Mouse (Mus musculus): ENCODE measurements around the gene Slc25a13. TPM values are rescaled to one million over a fixed set of nuclear protein-coding genes. Genes with fewer than 3 reads are reported as not detected.

Gene Slc25a13
- polyA plus RNA-seq, 1 experiment from 2014 or later: 48.2 TPM

DNA sequence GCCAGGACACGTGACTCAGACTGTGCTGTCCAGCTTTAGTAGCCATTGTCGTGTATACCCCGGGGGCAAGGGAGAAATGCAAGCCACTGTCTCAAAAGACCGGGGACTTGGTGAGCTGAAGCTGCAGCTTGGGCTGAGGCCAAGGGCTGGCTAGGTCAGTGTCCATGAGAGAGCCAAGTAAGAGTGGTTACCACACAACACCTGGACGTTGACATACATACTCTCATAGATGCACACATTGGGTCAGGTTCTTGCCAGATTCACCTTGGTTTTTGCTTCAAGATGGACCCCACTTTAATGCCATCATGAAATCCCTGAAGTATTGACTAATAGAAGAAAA lies 283 bp upstream of the Slc25a13 start:
- Histone ChIP-seq H3K27me3 (replicated peaks) (no peaks in the 10 kb centered on the region), H3K4me1 (replicated peaks) (no peaks in the 10 kb centered on the region), H3K9me3 (no peaks in the 10 kb centered on the region), H3K27ac (0 out of 2 replicates have a peak overlapping the region, but pooled peaks have one; percentile 28), H3K4me2 (replicated peaks) (peak overlapping the region; percentile 84), H3K36me3 (no peaks in the 10 kb centered on the region), H3K4me3 (replicated peaks) (peak overlapping the region; percentile 71), H3K9ac (peak overlapping the region; percentile 77)
- WGBS: 19% methylated on average over 5 of the region's 5 CpGs
- no peak for ATAC-seq

DNA sequence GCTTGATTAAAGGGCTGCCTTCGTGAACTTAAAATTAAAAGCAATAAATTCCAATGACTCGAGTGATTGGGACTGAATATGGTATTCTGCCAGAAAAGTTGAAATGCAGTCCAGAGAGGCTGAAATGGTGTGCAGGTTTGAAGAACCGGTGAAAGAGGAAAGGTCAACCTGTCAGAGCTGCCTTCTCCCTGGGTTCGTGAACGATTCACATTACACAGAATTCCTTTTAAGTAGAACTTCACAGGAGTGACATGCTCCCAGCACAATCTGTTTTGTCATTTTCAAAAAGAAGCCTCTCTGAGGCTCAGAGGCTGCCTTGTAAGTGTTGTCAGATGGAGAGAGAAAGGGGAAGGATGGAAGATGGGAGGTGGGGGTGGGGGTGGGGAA lies 860 bp downstream of the Slc25a13 start:
- no peaks in the 10 kb centered on the region for H3K4me1 ChIP-seq (replicated peaks)
- H3K27ac ChIP-seq: 0 out of 2 replicates have a peak overlapping the region, but pooled peaks have one; percentile 28
- no peaks in the 10 kb centered on the region for H3K27me3 ChIP-seq (replicated peaks)
- ATAC-seq: no peak
- H3K36me3 ChIP-seq: no peaks in the 10 kb centered on the region
- H3K9me3 ChIP-seq: no peaks in the 10 kb centered on the region
- H3K4me3 ChIP-seq (replicated peaks): peak overlapping the region; percentile 71
- WGBS: 19% methylated on average over 5 of the region's 5 CpGs
- peak overlapping the region; percentile 84 for H3K4me2 ChIP-seq (replicated peaks)
- H3K9ac ChIP-seq: peak overlapping the region; percentile 77; the same call in 1 of the 2 replicates

DNA sequence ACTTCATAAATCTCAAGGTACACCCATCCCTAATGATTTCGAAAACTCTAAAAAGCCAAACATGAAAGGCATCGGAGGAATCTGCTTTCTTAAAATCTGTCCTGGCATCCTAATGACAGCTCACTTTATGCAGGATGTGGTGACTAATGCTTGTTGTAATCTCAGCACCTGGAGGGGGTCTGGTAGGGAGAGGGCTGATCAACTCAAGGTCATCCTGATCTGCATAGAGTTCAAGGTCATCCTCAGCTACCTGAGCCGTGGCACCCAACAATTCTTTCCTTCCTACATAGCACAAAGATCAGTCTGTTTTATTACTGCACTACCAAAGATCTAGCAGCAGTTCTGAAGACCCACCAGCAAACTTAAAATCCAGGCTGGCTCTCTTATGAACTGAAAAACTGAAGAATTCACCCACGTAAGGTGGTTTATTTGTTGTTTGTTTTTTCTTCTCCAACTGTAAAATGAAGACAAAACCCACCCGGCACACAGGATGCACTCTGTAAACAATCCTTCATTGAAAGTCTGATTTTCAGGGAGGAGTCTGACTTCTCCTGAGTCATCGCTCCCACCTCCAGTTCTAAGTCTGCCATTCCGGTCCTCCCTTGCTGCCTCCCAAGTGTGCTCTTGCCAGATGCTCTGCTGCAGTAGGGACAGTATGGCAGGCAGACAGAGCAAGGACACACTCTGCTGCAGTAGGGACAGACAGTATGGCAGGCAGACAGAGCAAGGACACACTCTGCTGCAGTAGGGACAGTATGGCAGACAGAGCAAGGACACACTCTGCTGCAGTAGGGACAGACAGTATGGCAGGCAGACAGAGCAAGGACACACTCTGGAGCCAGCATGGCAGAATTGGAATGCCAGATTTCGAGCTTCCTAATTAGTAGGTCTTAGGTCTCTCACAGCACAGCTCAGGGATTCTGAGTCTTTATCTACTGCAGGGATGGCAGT lies 4.3 kb downstream of the Slc25a13 start:
- no peak for ATAC-seq
- WGBS: 63% methylated on average over 8 of the region's 8 CpGs
- Histone ChIP-seq H3K4me1 (replicated peaks) (no peaks in the 10 kb centered on the region), H3K9ac (no peak overlapping the region), H3K4me2 (replicated peaks) (no peak overlapping the region), H3K9me3 (no peaks in the 10 kb centered on the region), H3K27ac (no peak overlapping the region), H3K36me3 (no peaks in the 10 kb centered on the region), H3K4me3 (replicated peaks) (no peak overlapping the region), H3K27me3 (replicated peaks) (no peaks in the 10 kb centered on the region)

DNA sequence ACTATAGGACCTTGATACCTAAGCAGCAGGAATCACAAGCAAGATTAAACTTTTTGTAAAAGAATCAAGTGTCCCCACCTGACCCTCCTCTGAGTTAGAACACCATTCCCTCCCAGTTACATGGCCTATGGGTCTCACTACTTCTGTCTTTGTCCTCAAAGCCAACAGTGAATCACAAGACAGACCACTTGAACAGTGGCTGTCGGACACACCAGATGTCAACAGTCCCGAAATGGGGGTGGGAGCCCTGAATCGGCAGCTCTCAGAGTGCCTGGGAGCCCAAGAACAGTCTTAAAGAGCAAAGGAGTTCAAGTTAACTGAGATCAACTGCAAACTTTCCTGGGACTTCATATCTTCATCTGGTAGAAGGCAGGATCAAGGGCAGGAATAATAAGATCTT lies 5.0 kb downstream of the Slc25a13 start:
- Histone ChIP-seq H3K36me3 (no peaks in the 10 kb centered on the region), H3K9me3 (no peaks in the 10 kb centered on the region), H3K27me3 (replicated peaks) (no peaks in the 10 kb centered on the region), H3K4me3 (replicated peaks) (no peak overlapping the region), H3K4me1 (replicated peaks) (no peaks in the 10 kb centered on the region), H3K27ac (no peak overlapping the region), H3K4me2 (replicated peaks) (no peak overlapping the region), H3K9ac (no peak overlapping the region)
- ATAC-seq: no peak
- WGBS: 69% methylated on average over 3 of the region's 3 CpGs

DNA sequence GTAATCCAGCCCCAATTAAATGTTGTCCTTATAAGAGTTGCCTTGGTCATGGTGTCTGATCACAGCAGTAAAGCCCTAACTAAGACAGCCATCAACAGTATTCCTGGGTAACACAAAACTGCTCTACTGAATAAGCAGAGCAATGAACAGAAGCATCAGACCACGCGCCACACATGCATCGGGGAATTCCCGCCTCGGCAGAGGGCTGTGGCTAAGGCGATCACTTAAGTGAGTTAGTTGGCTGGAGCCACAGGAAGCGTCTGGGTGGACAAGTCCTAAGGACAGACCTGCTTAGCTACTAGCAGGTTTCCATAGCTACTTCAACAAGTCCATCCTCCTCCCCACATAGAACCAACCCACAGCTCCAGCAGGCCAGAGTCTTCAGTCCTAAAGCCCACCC lies 6.3 kb downstream of the Slc25a13 start:
- 98% methylated on average over 7 of the region's 7 CpGs for WGBS
- Histone ChIP-seq H3K9ac (no peak overlapping the region), H3K9me3 (no peaks in the 10 kb centered on the region), H3K27me3 (replicated peaks) (no peaks in the 10 kb centered on the region), H3K4me1 (replicated peaks) (no peaks in the 10 kb centered on the region; the same call in 1 of the 2 replicates), H3K27ac (no peak overlapping the region), H3K4me3 (replicated peaks) (no peak overlapping the region), H3K4me2 (replicated peaks) (no peak overlapping the region), H3K36me3 (no peaks in the 10 kb centered on the region)
- ATAC-seq: no peak

DNA sequence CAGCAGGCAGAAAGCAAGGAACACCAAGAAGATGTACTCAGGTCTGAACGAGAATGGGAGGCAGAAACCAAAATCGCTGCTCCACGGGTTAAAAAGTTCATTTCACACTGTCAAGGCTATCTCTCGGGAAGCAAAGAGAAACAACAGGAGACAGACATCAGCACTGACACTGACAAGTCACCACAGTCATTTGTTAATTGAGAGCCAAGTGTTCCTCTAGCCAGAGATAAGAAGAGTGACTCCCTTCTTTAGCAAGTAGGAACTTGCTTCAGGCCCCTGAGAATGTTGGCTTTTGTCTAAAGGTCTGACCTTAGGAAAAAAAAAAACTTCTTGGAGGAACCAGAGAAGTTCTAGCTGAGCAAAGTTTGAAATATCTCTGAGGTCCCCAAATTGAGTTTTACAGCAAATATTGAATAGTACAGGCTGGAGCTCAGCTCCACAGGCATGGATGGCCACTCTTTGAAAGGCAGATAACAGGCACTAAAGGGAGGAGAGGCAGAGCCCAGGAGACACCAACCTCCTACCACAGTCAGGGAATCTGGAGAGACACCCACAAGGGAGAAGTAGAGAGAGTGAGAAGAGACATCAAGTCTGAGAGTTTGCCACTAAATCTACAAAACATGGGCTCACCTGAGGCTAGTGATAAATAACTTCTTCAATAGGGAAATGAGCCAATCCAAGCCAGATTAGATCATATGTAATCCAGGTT lies 8.5 kb downstream of the Slc25a13 start:
- Histone ChIP-seq H3K36me3 (no peaks in the 10 kb centered on the region), H3K4me2 (replicated peaks) (no peak overlapping the region), H3K27ac (no peak overlapping the region), H3K4me1 (replicated peaks) (no peaks in the 10 kb centered on the region; the same call in 1 of the 2 replicates), H3K9ac (no peak overlapping the region), H3K27me3 (replicated peaks) (no peaks in the 10 kb centered on the region), H3K4me3 (replicated peaks) (no peak overlapping the region), H3K9me3 (no peaks in the 10 kb centered on the region)
- ATAC-seq: no peak
- 39% methylated on average over 4 of the region's 4 CpGs for WGBS

DNA sequence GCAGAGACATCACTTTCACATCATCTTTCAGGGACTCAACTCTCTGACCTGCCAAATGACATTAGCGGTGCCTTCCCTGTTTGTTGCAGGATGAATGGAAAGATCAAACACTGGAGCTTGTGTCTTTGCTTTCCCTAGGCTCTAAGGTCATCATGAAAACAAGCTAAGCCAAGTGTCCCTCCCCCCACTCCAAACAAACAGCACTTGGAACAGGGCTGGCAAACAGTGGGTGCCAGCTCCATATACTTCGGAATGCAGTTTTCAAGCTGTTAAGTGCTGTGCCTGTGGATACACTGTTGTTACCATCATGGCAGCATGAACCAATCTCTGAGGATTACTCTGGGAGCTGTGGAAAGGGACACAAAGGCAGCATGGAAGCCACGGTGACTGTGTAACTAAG lies 9.1 kb downstream of the Slc25a13 start:
- no peak overlapping the region for H3K9ac ChIP-seq
- H3K27ac ChIP-seq: no peak overlapping the region
- H3K4me3 ChIP-seq (replicated peaks): no peak overlapping the region
- no peaks in the 10 kb centered on the region for H3K27me3 ChIP-seq (replicated peaks)
- no peaks in the 10 kb centered on the region for H3K9me3 ChIP-seq
- no peaks in the 10 kb centered on the region for H3K36me3 ChIP-seq
- WGBS: 62% methylated on average over 3 of the region's 3 CpGs
- H3K4me2 ChIP-seq (replicated peaks): no peak overlapping the region
- H3K4me1 ChIP-seq (replicated peaks): no peaks in the 10 kb centered on the region; the same call in 1 of the 2 replicates
- no peak for ATAC-seq

DNA sequence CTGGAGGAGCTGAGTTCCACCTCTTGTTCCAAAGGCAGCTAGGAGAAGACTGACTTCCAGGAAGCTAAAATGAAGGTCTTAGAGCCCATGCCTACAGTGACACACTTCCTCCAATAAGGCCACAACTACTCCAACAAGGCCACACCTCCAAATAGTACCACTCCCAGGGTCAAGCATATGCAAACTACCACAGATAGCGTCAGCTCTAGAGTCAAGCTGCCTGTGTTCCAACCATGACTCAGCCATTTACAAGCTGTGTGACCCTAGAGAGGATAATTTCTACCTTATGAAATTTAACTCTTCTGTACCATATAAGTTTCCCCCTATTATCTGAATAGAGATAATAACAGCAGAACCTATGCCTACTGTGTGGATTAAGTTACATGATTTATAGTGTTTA lies 9.6 kb downstream of the Slc25a13 start:
- Histone ChIP-seq H3K4me1 (replicated peaks) (no peaks in the 10 kb centered on the region; the same call in 1 of the 2 replicates), H3K27ac (no peak overlapping the region), H3K4me2 (replicated peaks) (no peak overlapping the region), H3K36me3 (no peaks in the 10 kb centered on the region), H3K9ac (no peak overlapping the region), H3K4me3 (replicated peaks) (no peak overlapping the region), H3K9me3 (no peaks in the 10 kb centered on the region), H3K27me3 (replicated peaks) (no peaks in the 10 kb centered on the region)
- 0 out of 2 replicates have a peak, but pooled peaks have one; percentile 48 for ATAC-seq
- 72% methylated on average over 1 of the region's 1 CpGs for WGBS

DNA sequence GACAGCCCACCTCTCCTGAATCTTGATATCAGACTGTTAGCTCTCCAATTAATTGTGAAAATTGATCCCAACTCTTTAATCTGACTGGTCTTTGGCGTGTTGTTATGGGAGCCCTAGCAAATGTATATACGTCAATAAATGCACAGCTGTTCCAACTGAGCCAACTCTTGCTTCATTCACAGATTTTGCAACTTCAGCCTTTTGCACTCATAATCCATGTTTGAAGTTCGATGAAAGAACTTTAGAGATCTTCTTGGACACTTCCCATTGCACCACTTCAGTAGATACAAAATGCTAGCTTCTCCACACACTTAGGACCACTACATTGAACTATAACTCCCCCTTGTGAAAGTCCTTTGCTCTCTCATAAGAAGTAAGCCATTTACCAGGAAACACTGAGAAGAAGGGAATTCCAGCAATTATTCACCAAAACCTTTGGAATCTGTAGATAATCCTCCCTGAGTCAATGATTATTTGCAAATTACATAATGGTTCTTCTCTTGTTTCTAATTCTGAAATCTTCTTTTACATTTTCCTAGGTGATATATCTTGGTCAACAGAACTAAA lies 11.3 kb downstream of the Slc25a13 start:
- H3K4me2 ChIP-seq (replicated peaks): no peak overlapping the region
- WGBS: 83% methylated on average over 3 of the region's 3 CpGs
- H3K9me3 ChIP-seq: no peaks in the 10 kb centered on the region
- no peaks in the 10 kb centered on the region for H3K36me3 ChIP-seq
- H3K4me1 ChIP-seq (replicated peaks): no peaks in the 10 kb centered on the region; the same call in 1 of the 2 replicates
- no peak overlapping the region for H3K9ac ChIP-seq
- peak; percentile 33; the same call in 1 of the 2 replicates for ATAC-seq
- no peak overlapping the region for H3K4me3 ChIP-seq (replicated peaks)
- H3K27me3 ChIP-seq (replicated peaks): no peaks in the 10 kb centered on the region
- H3K27ac ChIP-seq: no peak overlapping the region

DNA sequence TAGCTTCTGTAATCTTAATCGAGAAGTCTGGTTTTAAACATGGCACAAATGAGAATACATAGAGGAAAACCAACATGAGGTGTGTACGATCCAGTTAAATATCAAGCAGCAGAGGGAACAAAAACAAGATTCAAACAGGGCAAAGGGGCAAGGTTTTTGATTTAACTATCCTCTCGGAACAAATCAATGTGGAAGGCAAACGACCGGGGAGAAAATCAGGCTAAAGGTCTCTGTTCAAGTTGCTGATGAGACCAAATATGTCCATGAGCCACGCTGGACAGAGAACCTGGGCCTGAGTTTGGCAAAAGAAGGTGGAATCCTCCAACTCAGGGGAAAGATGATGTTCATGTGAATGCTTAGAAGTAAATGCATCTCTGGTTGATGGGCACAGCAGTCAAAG lies 14.5 kb downstream of the Slc25a13 start:
- H3K4me2 ChIP-seq (replicated peaks): no peak overlapping the region
- H3K9ac ChIP-seq: no peak overlapping the region
- H3K4me3 ChIP-seq (replicated peaks): no peak overlapping the region
- H3K4me1 ChIP-seq (replicated peaks): no peaks in the 10 kb centered on the region; the same call in 1 of the 2 replicates
- H3K27me3 ChIP-seq (replicated peaks): no peaks in the 10 kb centered on the region
- no peak overlapping the region for H3K27ac ChIP-seq
- no peak for ATAC-seq
- no peaks in the 10 kb centered on the region for H3K36me3 ChIP-seq
- H3K9me3 ChIP-seq: no peaks in the 10 kb centered on the region
- 84% methylated on average over 6 of the region's 6 CpGs for WGBS

DNA sequence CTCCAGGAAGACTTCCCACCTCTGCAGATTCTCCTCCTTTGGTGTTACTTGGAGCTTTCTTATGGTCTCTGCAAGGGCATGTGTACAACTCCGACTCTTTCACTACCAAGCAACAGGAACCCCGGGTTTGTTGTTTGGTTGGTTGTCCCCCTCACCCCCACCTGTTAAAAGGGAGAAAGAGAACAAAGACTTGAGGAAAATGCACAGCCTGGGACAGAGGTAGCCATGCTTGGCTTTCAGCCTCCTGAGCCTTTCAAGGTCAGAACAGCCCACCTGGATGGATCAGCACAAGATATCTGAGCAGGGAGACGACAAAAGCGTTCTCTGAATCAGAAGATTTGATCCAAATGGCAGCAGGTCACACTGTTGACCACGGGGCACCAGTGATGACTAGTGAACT lies 15.0 kb downstream of the Slc25a13 start:
- Histone ChIP-seq H3K9me3 (no peaks in the 10 kb centered on the region), H3K27ac (no peak overlapping the region), H3K4me2 (replicated peaks) (no peak overlapping the region), H3K9ac (no peak overlapping the region), H3K4me1 (replicated peaks) (no peaks in the 10 kb centered on the region; the same call in 1 of the 2 replicates), H3K27me3 (replicated peaks) (no peaks in the 10 kb centered on the region), H3K36me3 (no peaks in the 10 kb centered on the region), H3K4me3 (replicated peaks) (no peak overlapping the region)
- no peak for ATAC-seq
- WGBS: 82% methylated on average over 5 of the region's 5 CpGs

DNA sequence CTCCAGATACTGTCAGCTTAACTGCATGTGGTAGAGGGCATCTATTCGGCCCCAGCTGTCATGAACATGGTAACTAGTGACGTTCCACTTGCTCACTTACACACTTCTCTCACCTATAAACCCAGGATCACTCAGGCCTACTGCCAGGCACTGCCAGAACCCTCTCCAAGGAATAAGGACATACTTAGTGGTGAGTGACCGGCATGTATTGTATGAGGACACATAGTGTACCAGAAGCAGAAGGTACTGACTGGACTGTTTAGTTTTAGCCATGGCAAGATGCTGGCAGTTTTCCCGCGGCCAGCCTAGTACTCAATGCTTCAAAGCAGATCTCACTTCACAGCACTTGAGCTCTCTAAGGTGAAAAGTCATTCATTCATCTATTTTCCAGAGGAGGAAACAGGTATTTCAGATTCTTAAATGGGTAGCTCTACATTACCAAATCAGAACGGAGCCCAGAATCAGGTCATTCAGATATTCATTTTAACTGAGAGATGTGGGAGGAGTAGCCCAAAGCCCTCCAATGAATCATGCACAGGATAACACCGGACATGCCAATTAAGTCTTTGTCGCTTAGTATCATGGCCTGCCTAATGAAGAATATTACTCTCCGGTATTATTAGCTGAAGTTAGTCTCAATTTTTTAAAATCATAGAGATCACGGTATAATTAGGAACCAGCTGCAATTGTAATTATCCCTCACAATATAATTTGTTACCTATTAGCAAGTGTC lies 17.7 kb downstream of the Slc25a13 start:
- Histone ChIP-seq H3K36me3 (no peaks in the 10 kb centered on the region), H3K27ac (no peak overlapping the region), H3K4me3 (replicated peaks) (no peak overlapping the region), H3K9me3 (no peaks in the 10 kb centered on the region), H3K4me2 (replicated peaks) (no peak overlapping the region), H3K4me1 (replicated peaks) (no peaks in the 10 kb centered on the region), H3K9ac (no peak overlapping the region), H3K27me3 (replicated peaks) (no peaks in the 10 kb centered on the region)
- WGBS: 90% methylated on average over 10 of the region's 10 CpGs
- no peak for ATAC-seq

Measured in intestine, embryonic 15.5 days (tissue).